Mouse (Mus musculus): ENCODE measurements around the gene Slc8a2. TPM values are rescaled to one million over a fixed set of nuclear protein-coding genes. Genes with fewer than 3 reads are reported as not detected.

Slc8a2 gene
- polyA plus RNA-seq, 1 experiment from 2014 or later = 0.49 TPM

DNA sequence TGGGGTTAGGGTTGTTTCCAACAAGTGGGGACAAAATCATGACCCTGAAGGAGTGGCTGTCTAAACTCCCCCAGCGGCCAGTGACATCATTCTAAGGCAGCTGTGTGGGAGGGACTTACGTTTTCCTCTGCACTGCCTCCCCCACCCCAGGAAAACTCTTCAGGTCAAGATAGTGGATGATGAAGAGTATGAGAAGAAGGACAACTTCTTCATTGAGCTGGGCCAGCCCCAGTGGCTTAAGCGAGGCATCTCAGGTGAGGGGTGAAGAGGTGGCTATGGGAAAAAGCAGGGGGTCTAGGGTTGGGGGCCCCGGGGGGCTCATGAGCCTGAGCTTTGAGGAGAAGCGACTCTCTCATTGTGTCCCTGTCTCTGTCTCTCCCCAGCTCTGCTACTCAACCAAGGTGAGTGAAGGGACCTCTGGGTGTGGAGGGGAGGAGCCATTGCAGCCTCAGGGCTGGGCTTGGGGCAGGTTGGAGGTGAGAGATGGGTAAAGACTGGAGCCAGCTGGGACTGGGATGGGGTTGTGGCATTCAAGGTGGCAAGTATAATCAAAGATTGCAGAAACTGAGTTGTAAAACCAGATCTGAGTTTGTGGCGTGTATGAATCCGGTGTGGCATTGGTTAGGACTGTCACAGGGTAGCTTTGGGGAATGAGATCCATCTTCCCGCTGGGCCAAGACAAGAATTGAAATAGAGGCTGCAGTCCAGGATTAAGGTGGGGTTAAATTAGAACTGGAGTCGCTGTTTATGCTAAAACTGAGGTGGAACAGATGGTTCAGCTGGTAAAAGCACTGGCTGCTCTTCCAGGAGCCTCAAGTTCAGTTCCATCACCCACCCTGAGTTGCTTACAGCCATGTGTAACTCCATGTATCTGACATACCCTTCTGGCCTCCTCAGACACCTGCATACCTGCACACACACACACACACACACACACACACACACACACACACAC is 20.8 kb downstream of the Slc8a2 start:
- no peak overlapping the region for H3K9ac ChIP-seq
- 72% methylated on average over 9 of the region's 9 CpGs for WGBS
- ATAC-seq (ENCODE audit: insufficient number of reproducible peaks, insufficient read depth, low FRiP score, low TSS enrichment) = no peak

DNA sequence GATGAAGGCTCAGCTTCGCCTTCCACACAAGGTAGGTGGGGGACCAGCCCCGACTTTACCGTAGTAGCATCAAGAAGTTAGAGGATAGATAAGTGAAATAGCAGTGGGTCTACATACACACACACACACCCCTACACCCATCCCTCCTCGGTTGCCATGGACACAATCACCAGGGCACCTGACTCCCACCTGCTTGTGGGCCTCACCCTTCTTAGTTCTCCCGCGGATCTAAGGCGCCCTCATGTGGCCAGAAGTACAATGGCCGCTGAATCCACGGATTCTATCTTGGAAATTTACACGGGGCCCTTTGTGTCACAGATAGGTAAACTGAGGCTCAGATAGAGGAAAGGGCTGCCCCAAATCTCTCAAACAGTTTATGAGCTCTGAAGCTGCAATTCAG is 23.9 kb downstream of the Slc8a2 start:
- H3K36me3 ChIP-seq = no peaks in the 10 kb centered on the region; the same call in 1 of the 2 replicates
- H3K27me3 ChIP-seq = peaks cover 15% of the 10 kb centered on the region
- H3K9ac ChIP-seq = no peak overlapping the region
- 21% methylated on average over 10 of the region's 10 CpGs for WGBS
- H3K4me2 ChIP-seq (replicated peaks) = no peak overlapping the region
- H3K9me3 ChIP-seq = no peaks in the 10 kb centered on the region
- no peaks in the 10 kb centered on the region for H3K4me1 ChIP-seq
- no peak overlapping the region for H3K4me3 ChIP-seq
- ATAC-seq (ENCODE audit: insufficient number of reproducible peaks, insufficient read depth, low FRiP score, low TSS enrichment) = no peak
- H3K27ac ChIP-seq = no peak overlapping the region

More for the DNA sequence above, 20.8 kb downstream of the Slc8a2 start:
- H3K9me3 ChIP-seq = no peaks in the 10 kb centered on the region
- peaks cover 8% of the 10 kb centered on the region for H3K27me3 ChIP-seq
- H3K4me1 ChIP-seq = no peaks in the 10 kb centered on the region
- H3K4me3 ChIP-seq = no peak overlapping the region
- H3K36me3 ChIP-seq = no peaks in the 10 kb centered on the region; the same call in 1 of the 2 replicates
- no peak overlapping the region for H3K27ac ChIP-seq
- no peak overlapping the region for H3K4me2 ChIP-seq (replicated peaks)

DNA sequence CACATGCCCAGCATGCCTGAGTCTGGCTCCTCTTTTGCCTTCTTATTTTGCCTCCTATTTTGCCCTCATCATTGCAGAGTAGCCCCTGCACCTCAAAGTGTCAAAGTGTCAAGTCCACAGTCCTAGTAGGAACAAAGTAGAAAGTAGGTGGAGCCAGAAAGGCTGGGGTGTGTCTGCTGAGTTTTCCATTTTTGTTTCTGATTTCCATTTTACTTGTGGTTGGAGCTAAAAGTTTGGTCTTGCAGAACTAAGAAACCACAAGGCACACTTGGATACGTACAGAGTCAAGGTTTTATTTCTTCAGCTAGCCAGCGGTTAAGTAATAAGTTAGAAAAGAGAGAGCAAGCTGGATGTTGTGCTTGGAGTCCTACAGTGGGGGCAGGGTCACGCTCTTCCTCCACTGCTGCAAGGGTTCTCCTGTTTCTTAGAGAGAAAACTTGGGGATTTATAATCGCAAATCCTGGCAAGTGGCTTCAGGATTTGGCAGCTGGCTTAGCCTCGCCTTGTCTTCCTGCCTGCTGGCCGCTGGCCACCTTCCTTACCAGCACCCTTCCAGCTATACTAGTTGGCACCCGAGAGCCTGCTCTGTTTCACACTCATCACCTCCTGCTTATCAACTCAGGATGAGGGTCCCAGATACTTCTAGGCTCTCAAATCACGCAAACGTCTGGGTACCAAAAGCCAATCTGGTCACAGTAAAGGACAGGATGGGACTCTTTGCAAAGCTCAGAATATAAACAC is 25.7 kb downstream of the Slc8a2 start:
- no peak overlapping the region for H3K27ac ChIP-seq
- 80% methylated on average over 9 of the region's 9 CpGs for WGBS
- H3K4me3 ChIP-seq = no peak overlapping the region
- no peaks in the 10 kb centered on the region for H3K9me3 ChIP-seq
- no peak for ATAC-seq (ENCODE audit: insufficient number of reproducible peaks, insufficient read depth, low FRiP score, low TSS enrichment)
- no peaks in the 10 kb centered on the region for H3K4me1 ChIP-seq
- no peak overlapping the region for H3K4me2 ChIP-seq (replicated peaks)
- H3K36me3 ChIP-seq = no peaks in the 10 kb centered on the region; the same call in 1 of the 2 replicates
- no peak overlapping the region for H3K9ac ChIP-seq
- peaks cover 32% of the 10 kb centered on the region for H3K27me3 ChIP-seq

DNA sequence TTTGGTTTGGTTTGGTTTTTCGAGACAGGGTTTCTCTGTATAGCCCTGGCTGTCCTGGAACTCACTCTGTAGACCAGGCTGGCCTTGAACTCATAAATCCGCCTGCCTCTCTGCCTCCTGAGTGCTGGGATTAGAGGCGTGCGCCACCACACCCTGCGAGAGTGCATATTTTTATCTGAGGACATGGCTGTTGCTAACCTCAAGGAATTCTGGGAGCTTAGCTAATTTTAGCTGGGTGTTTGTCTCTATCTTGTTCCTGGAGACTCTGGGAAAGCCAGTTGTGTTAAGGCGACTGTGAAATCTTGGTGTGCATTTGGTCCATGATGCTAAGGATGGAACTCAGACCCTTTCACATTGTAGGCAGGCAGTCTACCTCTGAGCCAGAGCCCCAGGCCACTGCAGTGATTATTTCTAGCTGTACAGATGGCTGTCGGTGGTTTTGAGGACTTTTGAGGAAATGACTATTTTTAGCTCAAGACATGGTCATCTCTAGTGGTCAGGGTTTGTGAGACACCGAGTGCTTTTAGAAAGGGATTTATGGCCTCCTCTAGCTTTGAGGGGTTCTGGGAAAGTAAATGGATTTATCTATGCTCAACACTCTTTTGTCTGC is 26.6 kb downstream of the Slc8a2 start:
- Histone ChIP-seq H3K27me3 (peaks cover 35% of the 10 kb centered on the region), H3K4me3 (no peak overlapping the region), H3K4me2 (replicated peaks) (no peak overlapping the region), H3K36me3 (no peaks in the 10 kb centered on the region; the same call in 1 of the 2 replicates), H3K27ac (no peak overlapping the region), H3K4me1 (no peaks in the 10 kb centered on the region), H3K9ac (no peak overlapping the region), H3K9me3 (no peaks in the 10 kb centered on the region)
- ATAC-seq (ENCODE audit: insufficient number of reproducible peaks, insufficient read depth, low FRiP score, low TSS enrichment) = no peak
- WGBS = 79% methylated on average over 8 of the region's 8 CpGs

DNA sequence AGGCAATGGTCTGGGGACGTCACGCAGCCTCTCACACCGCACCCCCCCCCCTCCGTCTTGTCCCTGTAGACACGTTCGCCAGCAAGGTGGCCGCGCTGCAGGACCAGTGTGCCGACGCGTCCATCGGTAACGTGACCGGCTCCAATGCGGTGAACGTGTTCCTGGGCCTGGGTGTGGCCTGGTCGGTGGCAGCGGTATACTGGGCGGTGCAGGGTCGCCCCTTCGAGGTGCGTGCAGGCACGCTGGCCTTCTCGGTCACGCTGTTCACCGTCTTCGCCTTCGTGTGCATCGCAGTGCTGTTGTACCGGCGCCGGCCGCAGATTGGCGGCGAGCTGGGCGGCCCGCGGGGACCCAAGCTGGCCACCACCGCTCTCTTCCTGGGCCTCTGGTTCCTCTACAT is 29.1 kb downstream of the Slc8a2 start:
- Histone ChIP-seq H3K9ac (no peak overlapping the region), H3K4me3 (peak overlapping the region; percentile 8; the same call in 1 of the 2 replicates)
- 10% methylated on average over 39 of the region's 39 CpGs for WGBS

DNA sequence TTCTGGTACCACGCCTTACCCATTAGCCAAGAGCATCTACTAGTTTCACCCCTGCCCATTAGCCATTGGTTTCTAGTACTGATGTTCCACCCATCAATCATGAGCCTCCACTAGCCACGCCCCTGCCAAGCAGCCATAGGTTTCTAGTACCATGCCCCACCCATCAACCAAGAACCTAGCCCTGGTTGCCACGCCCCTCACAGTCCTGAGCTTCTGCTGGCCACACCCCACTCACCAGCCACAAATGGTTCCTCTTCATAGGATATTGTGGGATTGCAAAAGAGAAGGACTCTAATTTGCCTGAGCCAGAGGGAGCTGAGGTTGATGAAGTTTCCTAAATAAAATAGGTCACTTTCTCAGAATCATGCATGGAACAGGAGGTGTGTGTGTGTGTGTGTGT is 31.1 kb downstream of the Slc8a2 start:
- ATAC-seq (ENCODE audit: insufficient number of reproducible peaks, insufficient read depth, low FRiP score, low TSS enrichment) = no peak
- Histone ChIP-seq H3K27ac (no peak overlapping the region), H3K27me3 (peaks cover 35% of the 10 kb centered on the region), H3K9ac (no peak overlapping the region), H3K4me1 (no peaks in the 10 kb centered on the region), H3K9me3 (no peaks in the 10 kb centered on the region), H3K4me3 (no peak overlapping the region), H3K4me2 (replicated peaks) (no peak overlapping the region), H3K36me3 (no peaks in the 10 kb centered on the region; the same call in 1 of the 2 replicates)
- WGBS = 69% methylated on average over 3 of the region's 3 CpGs

More for the DNA sequence above, 29.1 kb downstream of the Slc8a2 start:
- peaks cover 35% of the 10 kb centered on the region for H3K27me3 ChIP-seq
- no peaks in the 10 kb centered on the region for H3K4me1 ChIP-seq
- H3K27ac ChIP-seq = no peak overlapping the region
- no peaks in the 10 kb centered on the region; the same call in 1 of the 2 replicates for H3K36me3 ChIP-seq
- H3K4me2 ChIP-seq (replicated peaks) = peak overlapping the region; percentile 23
- no peaks in the 10 kb centered on the region for H3K9me3 ChIP-seq
- ATAC-seq (ENCODE audit: insufficient number of reproducible peaks, insufficient read depth, low FRiP score, low TSS enrichment) = no peak

DNA sequence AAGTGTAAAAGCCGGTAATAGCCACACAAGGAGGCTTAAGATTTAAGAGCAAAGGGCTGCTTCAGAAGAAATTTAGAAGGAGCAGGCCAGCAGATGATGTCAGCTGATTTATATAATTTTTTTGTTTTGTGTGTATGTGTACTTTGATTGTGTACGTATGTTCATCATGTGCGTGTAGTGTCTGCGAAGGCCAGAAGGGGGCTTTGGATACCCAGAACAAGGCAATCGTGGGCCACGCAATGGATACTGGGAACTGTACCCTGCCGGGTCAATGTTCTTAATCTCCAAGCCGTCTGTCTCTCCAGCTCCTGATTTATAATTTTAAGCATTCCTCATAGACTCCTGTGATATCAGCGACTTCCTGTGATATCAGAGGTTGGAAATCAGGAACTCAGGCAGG is 31.7 kb downstream of the Slc8a2 start:
- Histone ChIP-seq H3K4me3 (no peak overlapping the region), H3K9me3 (no peaks in the 10 kb centered on the region), H3K4me1 (no peaks in the 10 kb centered on the region), H3K9ac (no peak overlapping the region), H3K36me3 (no peaks in the 10 kb centered on the region; the same call in 1 of the 2 replicates), H3K4me2 (replicated peaks) (no peak overlapping the region), H3K27me3 (peaks cover 35% of the 10 kb centered on the region), H3K27ac (no peak overlapping the region)
- no peak for ATAC-seq (ENCODE audit: insufficient number of reproducible peaks, insufficient read depth, low FRiP score, low TSS enrichment)
- WGBS = 89% methylated on average over 9 of the region's 9 CpGs

DNA sequence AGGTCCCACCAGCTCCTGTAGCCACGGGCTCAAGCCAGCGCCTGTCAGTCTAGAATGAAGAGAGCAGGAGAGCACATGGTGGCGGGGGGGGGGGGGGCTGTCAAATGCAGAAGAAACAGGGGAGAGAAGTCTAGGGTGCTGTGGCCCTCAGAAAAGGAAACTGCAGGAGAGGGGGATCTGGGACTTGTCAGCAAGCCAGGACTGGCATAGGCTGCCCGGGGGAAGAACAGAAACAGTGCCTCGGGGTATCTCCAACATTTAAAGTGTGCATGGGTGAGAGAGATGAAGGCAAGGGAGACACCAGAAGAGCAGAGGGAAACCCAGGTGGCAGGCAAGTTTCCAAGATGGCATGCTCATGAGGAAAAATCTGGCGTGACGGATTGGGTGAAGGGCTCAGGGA is 32.4 kb downstream of the Slc8a2 start:
- ATAC-seq (ENCODE audit: insufficient number of reproducible peaks, insufficient read depth, low FRiP score, low TSS enrichment) = no peak

DNA sequence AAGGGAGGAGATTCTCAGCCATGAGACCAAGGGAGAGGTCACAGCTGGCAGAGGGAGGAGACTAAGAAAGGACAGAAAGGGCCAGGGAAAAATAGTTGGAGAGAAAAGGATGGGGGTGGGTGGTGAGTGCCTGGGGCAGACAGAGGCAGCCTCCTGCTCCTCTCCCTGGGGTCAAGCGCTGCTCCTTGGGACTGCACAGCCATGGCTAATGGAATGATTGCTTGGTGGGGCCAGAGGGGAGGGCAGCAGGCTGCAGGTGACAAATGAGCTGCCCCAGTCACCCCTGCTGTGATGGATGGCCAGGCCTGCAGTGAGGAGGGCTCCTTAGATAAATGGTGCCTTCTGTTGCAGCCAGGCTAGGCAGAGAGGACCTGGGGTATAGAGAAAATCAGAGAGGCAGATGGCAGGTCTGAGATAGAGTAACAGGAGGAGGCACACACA is 42.5 kb downstream of the Slc8a2 start:
- Histone ChIP-seq H3K9ac (0 out of 2 replicates have a peak overlapping the region, but pooled peaks have one; percentile 27), H3K27ac (0 out of 2 replicates have a peak overlapping the region, but pooled peaks have one; percentile 30), H3K4me1 (peaks cover 13% of the 10 kb centered on the region), H3K27me3 (peaks cover 5% of the 10 kb centered on the region; the same call in 1 of the 2 replicates), H3K4me2 (replicated peaks) (no peak overlapping the region), H3K4me3 (no peak overlapping the region), H3K9me3 (peaks cover 8% of the 10 kb centered on the region; the same call in 1 of the 2 replicates), H3K36me3 (no peaks in the 10 kb centered on the region)
- WGBS = 0% methylated on average over 1 of the region's 1 CpGs
- ATAC-seq (ENCODE audit: insufficient number of reproducible peaks, insufficient read depth, low FRiP score, low TSS enrichment) = no peak

More for the DNA sequence above, 32.4 kb downstream of the Slc8a2 start:
- no peak overlapping the region for H3K27ac ChIP-seq
- WGBS = 81% methylated on average over 7 of the region's 7 CpGs
- no peaks in the 10 kb centered on the region; the same call in 1 of the 2 replicates for H3K36me3 ChIP-seq
- no peaks in the 10 kb centered on the region for H3K4me1 ChIP-seq
- no peak overlapping the region for H3K4me3 ChIP-seq
- H3K27me3 ChIP-seq = peaks cover 35% of the 10 kb centered on the region
- H3K9ac ChIP-seq = no peak overlapping the region
- H3K4me2 ChIP-seq (replicated peaks) = no peak overlapping the region
- no peaks in the 10 kb centered on the region for H3K9me3 ChIP-seq

DNA sequence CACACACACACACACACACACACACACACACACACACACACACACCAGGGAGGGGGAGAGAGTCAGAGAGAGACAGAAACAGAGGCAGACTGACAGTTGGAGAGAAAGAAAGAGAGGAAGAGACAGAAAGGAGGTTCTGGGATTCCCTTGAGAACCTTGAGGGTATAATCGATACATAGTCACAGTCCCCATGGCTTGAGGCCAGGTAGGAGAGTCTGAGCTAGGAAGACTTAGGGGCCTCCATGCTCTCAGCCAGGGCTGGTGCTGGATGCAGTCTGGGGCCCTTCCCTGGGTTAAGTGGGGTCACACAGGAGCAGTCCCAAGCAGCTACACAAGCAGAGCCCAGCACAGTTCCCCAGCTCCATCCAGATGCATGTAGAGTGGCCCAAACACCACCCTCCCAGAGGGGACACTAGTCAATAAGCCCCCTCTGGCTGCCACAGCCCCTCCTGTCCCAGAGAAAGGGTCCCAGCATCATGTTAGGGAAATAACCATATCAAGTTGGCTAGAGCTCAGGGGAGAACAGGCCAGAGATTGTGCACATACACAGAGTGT is 43.0 kb downstream of the Slc8a2 start:
- WGBS = 50% methylated on average over 1 of the region's 1 CpGs
- Histone ChIP-seq H3K27ac (0 out of 2 replicates have a peak overlapping the region, but pooled peaks have one; percentile 30), H3K4me1 (peaks cover 13% of the 10 kb centered on the region), H3K9me3 (peaks cover 5% of the 10 kb centered on the region; the same call in 1 of the 2 replicates), H3K36me3 (no peaks in the 10 kb centered on the region), H3K27me3 (peaks cover 5% of the 10 kb centered on the region; the same call in 1 of the 2 replicates), H3K9ac (0 out of 2 replicates have a peak overlapping the region, but pooled peaks have one; percentile 27), H3K4me2 (replicated peaks) (no peak overlapping the region), H3K4me3 (no peak overlapping the region)
- ATAC-seq (ENCODE audit: insufficient number of reproducible peaks, insufficient read depth, low FRiP score, low TSS enrichment) = no peak

DNA sequence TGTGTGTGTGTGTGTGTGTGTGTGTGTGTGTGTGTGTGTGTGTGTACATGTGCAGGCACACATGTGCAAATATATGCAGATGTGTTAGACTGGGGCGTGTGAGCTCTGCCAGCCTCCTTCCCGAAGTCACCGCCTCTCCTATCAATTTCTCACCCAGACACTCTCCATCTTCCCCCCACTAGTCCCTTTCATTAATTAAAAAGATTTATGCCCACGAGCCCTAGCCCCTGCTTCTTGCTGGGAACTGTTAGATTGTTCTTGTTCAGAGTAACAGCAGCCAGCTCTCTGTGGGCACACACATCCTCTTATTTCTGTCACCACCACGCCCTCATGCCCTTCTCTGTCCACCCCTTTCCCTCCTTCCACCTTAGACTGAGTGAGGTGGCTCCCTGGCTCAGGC is 43.5 kb downstream of the Slc8a2 start:
- H3K36me3 ChIP-seq = no peaks in the 10 kb centered on the region
- 54% methylated on average over 5 of the region's 5 CpGs for WGBS
- peaks cover 13% of the 10 kb centered on the region for H3K4me1 ChIP-seq
- H3K4me3 ChIP-seq = no peak overlapping the region
- no peak overlapping the region for H3K27ac ChIP-seq
- H3K9ac ChIP-seq = no peak overlapping the region
- no peak for ATAC-seq (ENCODE audit: insufficient number of reproducible peaks, insufficient read depth, low FRiP score, low TSS enrichment)
- H3K4me2 ChIP-seq (replicated peaks) = no peak overlapping the region
- H3K27me3 ChIP-seq = peaks cover 5% of the 10 kb centered on the region; the same call in 1 of the 2 replicates
- H3K9me3 ChIP-seq = 0 out of 2 replicates have a peak, but pooled peaks cover under 1% of the 10 kb centered on the region

Data from embryonic facial prominence, embryonic 12.5 days (tissue).